Mouse (Mus musculus): ENCODE measurements around the gene Srpk3. TPM values are rescaled to one million over a fixed set of nuclear protein-coding genes. Genes with fewer than 3 reads are reported as not detected.

The Srpk3 gene
- total RNA-seq, 2 experiments from 2014 or later = 150 to 153 TPM

DNA sequence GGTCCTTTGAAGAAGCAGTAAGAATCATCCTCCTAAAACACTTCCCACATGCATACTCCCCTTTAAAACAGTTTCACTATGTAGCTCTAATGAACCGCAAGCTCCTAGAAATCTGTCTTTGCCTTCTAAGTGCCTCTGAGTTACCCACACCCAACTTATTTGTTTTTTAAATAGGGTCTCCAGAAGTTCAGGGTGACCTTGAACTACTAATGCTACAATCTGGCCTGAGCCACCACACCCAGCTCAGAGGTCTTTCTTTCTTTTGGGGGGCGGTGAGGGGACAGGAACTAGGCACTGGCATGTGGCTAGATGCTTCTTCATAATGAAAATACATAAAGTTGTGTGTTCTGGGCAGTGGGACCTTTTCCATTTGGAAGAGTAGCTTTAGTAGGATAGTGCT lies 23.3 kb downstream of the Srpk3 start:
- no peak for DNase-seq (ENCODE audit: low spot score in 2 of 2)

- peak; percentile 44 to 63 for DNase-seq (ENCODE audit: low spot score in 2 of 2)
These were observed 24.3 kb downstream of the Srpk3 start for GRCm38 (mm10) chrX:73798502-73798901.

GRCm38 (mm10) chrX:73805814-73806213 lies 31.6 kb downstream of the Srpk3 start:
- no peak for DNase-seq (ENCODE audit: low spot score in 2 of 2)

GRCm38 (mm10) chrX:73815072-73815471 lies 40.9 kb downstream of the Srpk3 start:
- no peak for DNase-seq (ENCODE audit: low spot score in 2 of 2)

DNA sequence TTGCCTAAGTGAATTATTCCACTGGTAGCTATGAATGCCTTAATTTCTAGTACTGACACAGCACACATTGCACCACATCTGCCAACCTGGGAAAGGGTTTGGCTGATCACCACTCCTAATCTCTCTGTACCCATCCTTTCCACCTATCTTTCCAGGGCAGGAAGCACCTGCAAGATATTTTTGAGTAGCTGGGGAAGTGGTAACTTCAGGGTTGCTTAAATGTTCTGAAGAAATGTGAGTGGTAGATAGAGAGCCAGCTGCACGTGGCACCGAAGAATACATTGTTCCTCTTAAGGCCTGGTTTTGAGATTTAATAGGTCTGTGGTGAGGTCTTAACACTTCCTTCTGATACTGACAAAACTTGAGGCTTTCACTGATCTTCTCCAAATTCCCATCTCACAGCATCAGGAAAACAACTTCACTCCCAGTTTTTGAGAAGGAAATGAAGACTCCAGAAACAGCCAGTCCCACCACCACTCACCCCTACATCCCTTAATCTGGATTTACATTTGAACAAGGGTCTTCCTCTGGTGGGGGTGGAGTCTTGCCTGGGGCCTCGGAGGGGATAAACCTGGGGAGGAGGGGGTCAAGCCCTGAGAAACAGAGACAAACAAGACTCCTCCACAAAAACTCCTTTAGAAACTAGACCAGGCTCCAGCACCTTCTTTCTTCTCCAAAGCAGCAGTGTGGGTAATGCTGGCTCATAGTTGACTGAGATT lies 42.5 kb downstream of the Srpk3 start:
- no peak for DNase-seq (ENCODE audit: low spot score in 2 of 2)

GRCm38 (mm10) chrX:73823747-73824146 lies 49.5 kb downstream of the Srpk3 start:
- DNase-seq (ENCODE audit: low spot score in 2 of 2) = no peak

DNA sequence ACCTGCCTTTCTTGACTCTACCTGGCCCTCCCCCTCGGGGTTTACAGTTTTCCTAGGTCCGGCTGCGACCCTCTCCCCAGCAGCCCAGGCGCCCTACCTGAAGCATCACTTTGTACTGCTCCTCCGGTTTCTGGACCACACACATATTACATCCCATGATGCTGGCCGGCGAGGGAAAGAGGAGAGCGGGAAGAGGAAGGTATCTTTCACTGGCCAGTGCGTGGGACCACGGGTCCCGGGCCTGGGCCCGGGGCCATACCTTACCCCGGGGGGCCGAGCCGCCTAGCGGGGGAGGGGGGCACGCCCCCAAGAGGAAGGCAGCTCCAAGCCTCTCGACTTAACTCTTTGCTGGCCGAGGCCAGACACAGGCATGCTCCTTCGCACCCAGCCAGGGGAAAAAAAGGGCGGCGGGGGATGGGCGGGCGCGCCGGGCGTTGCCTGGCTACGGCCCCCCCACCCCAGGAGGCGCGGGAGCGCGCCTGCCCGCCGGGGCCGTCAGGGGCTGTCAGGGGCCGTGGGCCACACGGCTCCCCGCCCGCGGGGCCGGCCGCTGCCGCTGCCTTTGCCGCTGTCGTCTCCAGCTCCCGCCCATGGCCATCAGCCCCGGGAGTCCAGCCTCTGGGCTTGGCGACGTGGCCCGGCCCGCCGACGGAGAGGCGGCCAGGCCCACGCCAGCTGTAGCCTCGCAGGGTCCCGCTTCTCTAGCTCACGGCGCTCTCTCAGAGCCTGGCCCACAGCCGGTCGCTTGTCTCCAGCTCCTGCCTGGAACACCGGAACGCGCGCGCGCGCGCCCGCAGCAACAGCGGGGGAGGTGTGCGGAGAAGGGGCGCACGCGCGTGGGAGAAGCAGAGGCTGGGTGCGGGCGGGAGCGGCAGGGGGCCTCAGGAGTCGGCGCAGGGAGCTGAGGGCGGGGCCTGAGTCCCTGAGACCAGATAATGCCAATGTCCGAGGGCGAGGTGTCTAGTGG lies 50.3 kb downstream of the Srpk3 start, which contains the start of gene Pdzd4:
Gene Pdzd4 (minus strand): TSS at position 785 of the 967 bp plus-strand sequence.
- DNase-seq (ENCODE audit: low spot score in 2 of 2) = peak; percentile 27 to 65

Other genes starting within 250 kb of the Srpk3 start
- gene Dusp9, start 135.0 kb upstream of the Srpk3 start, total RNA-seq (2021) = under 1 TPM; 0.12 to 0.41 TPM
- 10 to 100 TPM; 11.4 to 12.8 TPM for gene Pnck, start 114.3 kb upstream of the Srpk3 start, total RNA-seq (2021)
- 10 to 100 TPM; 58.9 to 66.2 TPM for gene Slc6a8, start 101.3 kb upstream of the Srpk3 start, total RNA-seq (2021)
- 100 to 1,000 TPM in 1 of 2 experiments, 10 to 100 TPM in 1; 99.9 to 104 TPM for gene Bcap31, start 58.2 kb upstream of the Srpk3 start, total RNA-seq (2021)
- gene Abcd1, start 57.8 kb upstream of the Srpk3 start, total RNA-seq (2021) = 10 to 100 TPM; 24.1 to 26.8 TPM
- gene Plxnb3, start 17.3 kb upstream of the Srpk3 start, total RNA-seq (2021) = 1 to 10 TPM; 3.1 to 3.7 TPM
- gene Idh3g, start 12.5 kb downstream of the Srpk3 start, total RNA-seq (2021) = 100 to 1,000 TPM; 221 to 247 TPM
- 100 to 1,000 TPM; 118 to 128 TPM for gene Ssr4, start 12.6 kb downstream of the Srpk3 start, total RNA-seq (2021)
- gene Pdzd4, start 50.6 kb downstream of the Srpk3 start, total RNA-seq (2021) = 1 to 10 TPM; 6.7 to 6.8 TPM
- gene Avpr2, start 117.7 kb downstream of the Srpk3 start, total RNA-seq (2021) = not detected
- 1 to 10 TPM; 4.2 to 4.3 TPM for gene L1cam, start 121.7 kb downstream of the Srpk3 start, total RNA-seq (2021)
- gene Arhgap4, start 147.5 kb downstream of the Srpk3 start, total RNA-seq (2021) = 1 to 10 TPM; 2.4 to 2.8 TPM
- 10 to 100 TPM; 71.4 to 75.8 TPM for gene Naa10, start 147.5 kb downstream of the Srpk3 start, total RNA-seq (2021)
- 1 to 10 TPM; 7.9 to 9.6 TPM for gene Renbp, start 156.4 kb downstream of the Srpk3 start, total RNA-seq (2021)
- 10 to 100 TPM; 75.4 to 83.5 TPM for gene Hcfc1, start 192.0 kb downstream of the Srpk3 start, total RNA-seq (2021)
- gene Irak1, start 249.5 kb downstream of the Srpk3 start, total RNA-seq (2021) = 10 to 100 TPM; 51.0 to 58.8 TPM